Mouse (Mus musculus) kidney, adult 18-20 months (tissue): Measurements from ENCODE around the gene Prkca.
"Not testable (repeated sequence)": the region's sequence is repeated elsewhere in the genome, so short reads cannot be mapped to it uniquely, and the experiment has no call there.

Source experiments
- DNase-seq: peaks from one replicate; pipeline ENCODE4 v3.0.0; 2021

Prkca gene

DNA sequence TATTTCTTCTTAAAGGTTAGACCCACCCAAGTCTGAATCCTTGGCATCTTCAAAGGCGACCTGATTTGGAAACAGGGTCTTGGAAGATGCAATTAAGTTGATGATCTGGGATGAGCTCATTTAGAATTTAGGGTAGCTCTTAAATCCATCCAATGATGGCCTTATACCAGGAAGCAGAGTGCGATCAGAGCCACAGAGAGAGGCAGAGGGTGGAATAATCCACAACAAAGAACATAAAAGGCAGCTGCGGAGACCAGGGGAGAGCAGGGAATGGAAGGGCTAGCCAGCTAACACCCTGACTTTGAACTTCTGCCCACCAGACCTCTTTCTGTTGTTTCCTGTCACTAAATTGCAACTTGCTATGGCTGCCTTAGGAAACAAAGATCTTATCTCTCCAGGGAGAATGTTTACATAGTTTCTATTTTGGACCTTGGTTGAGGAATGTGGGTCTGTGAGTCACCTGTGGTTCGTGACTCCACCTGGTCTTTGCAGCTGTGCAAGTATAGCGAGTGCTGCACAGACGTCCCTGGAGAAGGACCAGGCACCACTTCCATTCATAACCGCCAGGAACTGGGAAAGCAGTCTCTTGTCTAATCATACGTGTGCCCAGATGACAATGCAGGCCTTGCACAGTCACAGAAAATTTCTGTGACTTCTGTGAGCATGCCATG lies 242.3 kb downstream of the Prkca start:
- no peak for DNase-seq

DNA sequence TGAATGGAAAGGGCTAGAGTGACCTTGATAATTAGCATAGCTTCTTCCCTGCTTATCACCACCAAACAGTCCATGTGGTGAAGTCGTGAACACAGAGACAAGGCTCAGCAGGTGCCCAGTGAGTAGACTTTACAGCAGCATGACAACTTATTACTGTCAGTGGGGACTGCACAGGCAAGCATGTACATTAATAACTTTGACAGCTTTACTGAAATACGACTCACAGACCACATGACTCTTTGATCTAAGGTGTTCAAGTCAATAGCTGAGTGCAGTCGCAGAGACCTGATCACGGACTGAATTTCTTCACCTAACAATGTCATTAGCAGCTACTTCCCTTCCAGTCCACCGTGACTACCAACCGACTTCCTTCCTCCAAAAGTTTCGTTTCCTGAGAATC lies 245.4 kb downstream of the Prkca start:
- DNase-seq: no peak

DNA sequence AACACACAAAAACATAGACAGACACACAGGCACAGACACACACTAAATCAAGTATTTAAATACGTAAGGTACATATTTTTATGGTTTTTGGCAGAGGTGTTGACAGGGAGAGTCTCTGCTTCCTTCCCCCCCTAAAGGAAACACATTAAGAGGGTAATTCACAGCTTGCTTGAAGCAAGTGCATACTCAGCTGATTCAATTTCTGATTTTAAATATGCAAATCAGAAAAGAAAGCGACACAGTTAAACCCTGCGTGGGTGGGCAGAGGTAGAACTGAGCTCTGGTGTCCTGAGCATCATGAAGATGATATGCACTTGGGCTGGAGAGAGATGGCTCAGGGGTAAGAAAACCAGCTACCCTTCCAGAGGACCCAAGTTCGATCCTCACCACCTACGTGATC lies 248.9 kb downstream of the Prkca start:
- no peak for DNase-seq

DNA sequence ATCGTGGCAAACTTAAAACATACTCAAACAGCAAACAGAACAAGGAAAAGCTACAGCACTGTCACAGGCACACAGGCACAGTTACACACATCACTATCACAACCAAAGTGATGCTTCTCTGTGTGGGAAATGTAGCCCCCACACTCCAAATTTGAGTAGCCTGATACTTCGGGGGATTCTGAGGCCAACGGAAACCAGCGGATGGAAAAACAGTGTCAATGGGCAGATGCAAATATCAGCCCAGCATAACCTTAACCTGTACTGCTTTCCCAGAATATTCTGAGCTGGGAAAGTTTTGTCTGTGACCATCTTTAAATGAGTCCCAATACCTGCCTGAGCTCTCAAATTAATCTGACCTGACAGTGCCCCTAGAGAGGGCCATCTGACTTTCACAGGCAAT lies 250.5 kb downstream of the Prkca start:
- no peak for DNase-seq

DNA sequence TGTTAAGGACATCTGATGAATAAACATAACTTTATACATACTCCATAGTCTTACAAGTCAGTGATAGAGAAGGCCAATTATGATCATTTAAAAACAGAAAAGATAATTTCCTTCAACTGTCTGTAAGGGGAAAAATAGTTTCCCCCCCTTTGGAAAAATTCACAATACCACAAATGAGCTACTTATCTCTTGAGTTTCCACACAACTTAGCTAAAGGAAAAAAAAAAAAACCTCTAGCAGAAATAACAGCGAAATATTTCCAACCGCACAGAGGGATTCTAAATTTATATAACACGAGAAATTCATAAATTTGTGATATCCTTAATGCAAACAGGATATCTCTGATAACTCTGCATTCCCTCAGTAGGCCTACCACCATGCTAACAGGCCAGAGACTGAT lies 252.5 kb downstream of the Prkca start:
- no peak for DNase-seq

DNA sequence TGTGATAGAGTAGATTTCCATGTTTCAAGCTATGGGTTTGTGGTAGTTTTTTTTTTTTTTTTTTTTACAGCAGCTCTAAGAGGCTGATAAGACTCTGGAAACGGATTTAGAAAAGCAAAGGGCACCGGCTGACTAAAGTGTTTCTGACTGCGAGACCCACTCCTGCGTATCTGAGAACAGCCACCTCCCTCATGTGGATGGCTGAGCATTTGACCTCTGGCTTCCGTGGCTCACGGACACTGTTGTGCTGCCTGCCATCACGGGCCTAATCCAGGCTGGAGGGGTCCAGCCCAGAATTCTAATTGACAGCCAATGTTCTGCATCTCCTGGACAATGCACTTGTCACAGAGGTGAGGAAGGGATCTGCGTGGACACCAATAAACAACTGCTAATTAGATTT lies 253.0 kb downstream of the Prkca start:
- DNase-seq: no peak

DNA sequence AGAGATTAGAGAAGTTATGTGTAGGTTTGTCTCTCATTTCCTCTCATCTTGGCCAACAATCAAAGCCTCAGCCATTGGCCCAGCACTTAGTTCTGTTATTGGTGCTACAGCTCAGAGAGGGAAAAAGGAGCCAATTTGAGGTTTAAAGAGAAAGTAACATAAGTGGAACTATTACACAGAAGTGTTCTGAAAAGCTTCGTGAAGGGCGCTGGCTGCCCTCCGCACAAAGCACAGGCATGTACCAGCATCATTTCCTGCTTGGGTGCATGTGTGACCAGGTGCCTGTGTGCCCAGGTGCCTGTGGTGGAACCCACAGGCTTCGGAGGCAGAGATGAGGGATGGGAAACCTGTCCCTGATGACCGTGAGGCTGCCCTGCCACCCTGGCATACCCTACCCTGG lies 255.7 kb downstream of the Prkca start:
- no peak for DNase-seq

DNA sequence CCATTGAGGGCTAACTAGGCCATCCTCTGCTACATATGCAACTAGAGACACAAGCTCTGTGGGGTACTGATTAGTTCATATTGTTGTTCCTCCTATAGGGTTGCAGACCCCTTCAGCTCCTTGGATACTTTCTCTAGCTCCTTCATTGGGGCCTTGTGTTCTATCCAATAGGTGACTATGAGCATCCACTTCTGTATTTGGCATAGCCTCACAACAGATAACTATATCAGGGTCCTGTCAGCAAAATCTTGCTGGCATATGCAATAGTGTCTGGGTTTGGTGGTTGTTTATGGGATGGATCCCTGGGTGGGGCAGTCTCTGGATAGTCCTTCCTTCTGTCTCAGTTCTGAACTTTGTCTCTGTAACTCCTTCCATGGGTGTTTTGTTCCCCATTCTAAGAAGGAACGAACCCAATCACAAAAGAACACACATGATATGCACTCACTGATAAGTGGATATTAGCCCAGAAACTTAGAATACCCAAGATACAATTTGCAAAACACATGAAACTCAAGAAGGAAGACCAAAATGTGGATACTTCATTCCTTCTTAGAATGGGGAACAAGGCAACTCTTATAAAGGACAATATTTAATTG lies 256.5 kb downstream of the Prkca start:
- DNase-seq: not testable (repeated sequence)

DNA sequence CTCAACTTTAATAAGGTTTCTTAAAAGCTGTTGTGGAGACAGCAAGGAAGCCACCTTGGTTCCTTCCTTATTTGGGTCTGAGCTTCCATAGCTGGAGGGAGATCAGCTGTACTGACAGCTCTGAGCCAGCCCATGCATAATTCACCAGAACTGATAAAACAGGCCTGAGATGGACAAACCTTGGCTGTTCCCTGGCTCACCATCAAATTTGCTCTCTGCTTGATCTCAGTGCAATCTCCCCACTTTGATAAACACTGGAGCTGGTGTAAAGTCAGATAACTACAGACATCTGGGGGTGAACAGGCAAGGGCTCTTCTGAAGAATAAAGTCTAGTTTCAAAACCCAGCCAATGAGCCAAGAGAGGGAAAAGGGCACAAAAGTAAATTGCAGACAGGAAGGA lies 261.1 kb downstream of the Prkca start:
- no peak for DNase-seq

DNA sequence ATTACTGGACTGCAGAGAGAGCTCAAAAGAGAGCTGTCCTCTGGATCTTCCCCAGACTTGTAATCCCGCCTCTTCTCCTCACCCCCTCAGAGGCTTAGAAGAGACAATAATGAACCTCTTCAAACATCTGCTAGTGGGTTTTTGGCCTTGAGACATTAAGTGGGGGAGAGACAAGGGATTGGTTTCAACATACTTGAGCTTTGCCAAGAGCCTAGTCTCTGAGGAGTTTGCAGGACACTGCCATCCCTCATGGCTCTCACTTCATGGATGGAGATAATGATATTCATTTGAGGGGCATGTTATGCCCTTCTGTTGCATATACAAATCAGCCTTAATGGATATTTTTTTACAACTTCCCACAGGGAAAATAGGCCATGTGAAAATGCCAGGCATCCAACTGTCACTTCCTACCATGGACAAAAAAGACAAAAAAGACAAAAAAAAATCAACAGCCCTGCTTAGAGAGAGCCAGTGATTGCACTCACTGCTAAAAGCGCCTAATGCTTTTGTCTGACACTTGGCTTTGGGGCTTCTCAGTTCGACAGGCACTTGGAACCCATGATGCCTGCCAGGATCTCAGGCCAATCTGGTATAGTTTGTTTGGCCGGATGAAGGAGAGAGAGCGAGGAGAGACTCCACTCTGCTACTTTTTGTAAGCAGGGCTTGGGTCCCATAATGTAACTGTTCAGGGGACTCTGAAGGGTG lies 263.6 kb downstream of the Prkca start:
- no peak for DNase-seq

DNA sequence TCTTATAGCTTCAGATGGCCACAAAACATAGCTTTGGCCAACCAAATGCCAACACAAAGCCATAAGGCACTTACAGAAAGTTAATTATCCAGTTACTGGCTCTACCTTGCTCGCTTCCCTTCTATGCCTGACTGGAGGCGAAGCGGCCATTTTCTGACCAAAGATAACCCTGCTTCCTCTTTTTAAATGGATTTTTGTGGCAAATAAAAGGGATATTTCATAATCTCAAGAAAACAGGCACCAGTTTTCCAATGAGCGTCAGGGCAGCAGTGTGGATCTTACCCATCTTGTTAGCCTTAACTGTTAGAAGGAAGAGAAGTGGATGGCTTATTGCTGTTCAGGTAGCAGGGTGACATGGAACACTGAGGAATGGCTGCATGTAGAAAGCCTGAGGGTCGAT lies 264.3 kb downstream of the Prkca start:
- no peak for DNase-seq

DNA sequence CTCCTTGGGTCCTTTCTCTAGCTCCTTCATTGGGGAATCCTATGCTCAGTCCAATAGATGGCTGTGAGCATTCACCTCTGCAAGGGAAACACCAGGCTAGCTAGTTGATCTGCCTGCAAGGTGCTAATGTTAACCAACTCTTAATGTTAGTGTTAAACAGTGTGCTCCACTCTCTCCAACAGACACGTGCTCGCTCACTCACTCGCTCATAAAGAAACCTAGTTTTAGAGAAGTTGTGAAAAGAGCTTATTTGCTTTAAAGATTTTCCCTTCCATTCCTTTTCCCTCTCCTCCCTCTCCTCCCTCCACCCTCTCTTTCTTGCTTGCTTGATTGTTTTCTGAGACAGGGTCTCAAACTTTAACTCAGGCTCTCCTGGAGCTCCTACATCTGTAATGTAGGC lies 266.2 kb downstream of the Prkca start:
- no peak for DNase-seq

DNA sequence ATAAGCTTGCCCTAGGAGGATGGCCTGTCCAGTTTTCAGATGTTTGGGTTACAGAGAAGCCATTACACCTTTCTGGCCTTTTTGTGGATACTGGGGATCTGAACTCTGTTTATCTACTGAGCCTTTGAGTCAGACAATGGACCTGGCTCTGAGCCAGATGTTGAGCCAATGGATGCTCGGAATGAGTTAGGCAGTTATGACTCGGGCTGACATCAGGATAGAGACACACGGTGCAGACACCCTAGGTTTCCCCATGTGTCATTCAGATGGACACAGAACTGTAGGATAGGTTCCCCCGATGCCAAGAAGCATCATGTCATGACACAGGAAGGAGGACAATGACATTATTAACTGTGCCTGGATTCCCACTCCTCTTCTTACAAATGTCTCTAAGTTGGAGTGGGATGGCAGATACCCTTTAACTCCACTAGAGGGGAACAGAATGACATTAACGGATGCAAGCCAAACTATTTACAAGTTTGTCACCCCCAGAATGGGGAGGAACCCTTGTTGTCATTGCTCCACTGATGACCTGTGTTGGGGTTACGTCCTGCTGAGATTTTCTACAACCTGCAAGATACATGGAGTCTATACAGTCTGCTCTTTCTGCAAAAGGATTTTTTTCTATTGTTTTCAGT lies 271.0 kb downstream of the Prkca start:
- no peak for DNase-seq

DNA sequence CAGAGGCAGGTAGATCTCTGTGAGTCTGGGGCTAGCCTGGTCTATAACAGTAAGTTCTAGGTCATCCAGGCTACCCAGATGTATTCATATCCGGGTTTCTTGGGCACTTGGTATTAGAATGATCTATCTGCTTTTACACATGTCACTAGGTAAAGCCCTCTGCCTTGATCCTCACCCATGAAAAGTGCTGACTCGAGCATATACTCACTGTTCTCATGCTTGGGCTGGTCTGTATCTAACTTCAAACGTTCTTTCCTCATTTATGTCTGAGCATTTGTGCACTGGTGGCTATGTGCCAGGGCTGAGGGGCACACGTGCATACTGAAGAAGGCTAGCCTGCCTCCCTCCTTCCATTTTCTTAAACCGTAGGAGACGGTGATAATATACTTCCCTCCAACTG lies 272.5 kb downstream of the Prkca start:
- no peak for DNase-seq

DNA sequence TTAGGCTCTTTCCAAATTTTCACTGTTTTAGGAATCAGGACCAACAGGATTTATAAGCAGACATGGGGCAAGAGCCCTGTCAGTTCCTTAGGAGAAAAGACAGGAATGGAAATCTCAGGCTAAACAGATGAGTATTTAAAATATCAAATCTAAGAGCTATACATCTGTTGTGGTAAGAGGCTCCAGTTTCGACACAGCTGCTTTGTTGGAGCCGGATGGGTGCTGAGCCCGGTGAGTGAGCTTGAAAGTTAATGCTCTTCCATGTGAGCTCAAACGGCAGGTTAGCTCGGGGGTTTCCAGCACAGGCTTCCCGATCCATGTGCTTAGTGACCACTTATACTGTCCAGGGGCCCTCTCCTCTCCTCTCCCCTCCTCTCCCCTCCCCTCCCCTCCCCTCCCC lies 273.7 kb downstream of the Prkca start:
- no peak for DNase-seq

DNA sequence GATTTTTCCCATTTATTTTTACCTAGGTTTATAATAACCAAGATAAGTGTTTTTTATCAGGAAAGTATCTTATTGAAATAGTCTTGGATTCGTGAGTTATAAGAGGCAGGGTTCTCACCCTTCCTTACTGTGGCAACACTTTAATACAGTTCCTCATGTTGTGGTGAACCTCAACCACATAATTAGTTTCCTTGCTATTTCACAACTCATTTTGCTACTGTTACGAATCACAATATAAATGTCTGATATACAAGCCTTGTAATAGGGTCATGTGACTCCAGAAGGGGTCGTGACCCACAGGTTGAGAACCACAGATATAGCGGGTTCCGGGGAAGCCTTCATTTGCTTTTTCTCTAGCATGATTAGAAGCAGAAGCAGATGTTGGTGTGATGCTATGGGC lies 275.3 kb downstream of the Prkca start:
- no peak for DNase-seq

DNA sequence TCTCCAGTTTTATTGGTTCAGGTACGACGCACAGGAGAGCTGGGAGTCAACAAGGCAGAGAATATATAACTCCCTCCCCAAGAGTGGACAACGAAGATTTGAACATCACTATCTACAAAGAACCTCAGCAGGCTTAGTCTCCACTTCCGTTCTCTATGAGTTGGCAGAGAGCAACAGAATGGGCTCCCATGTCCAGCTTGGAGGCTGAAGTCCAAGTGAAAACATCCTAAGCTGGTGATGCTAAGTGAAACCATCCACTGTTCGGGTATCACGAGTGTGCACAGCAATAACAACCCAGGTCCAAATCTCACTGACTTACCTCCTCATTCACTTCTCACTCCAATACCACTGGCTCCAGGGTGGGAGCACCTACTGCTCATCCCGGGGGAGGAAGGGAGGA lies 276.6 kb downstream of the Prkca start:
- no peak for DNase-seq

DNA sequence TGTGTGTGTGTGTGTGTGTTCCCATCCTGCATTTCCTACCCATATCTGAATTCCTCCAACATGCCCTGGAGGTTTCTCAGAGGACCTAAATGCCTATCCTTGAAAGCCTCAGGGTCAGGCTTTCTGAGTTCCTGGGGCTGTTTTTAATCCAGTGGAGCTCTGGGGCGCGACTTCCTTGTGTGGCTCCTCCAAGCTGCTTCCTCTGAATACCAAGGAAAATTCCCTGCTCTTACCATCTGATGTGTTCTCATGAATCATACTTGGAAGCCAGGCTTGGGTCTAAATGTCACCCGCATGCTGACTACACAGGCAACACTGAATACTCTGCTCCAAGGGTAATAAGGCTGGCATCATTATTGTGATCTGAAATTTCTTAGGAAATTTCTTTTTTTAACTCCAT lies 279.3 kb downstream of the Prkca start:
- no peak for DNase-seq

DNA sequence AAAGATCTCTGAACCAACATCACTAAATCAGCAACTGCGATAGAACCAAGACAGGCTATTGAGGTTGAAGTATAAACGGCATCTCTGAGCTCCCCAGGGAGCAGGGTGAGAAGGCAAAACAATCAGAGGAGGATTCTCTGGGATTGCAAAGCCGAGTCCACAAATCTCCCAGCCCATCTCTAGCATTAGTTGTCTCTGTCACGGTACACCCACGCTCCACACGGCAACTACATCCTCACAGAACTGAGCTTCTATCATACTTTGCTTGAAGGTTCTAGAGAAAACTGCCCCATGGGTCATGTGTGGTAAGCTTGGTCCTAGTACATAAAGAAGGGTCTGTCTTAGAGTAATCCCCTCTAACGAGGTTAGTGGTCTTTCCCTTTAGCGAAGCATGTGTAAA lies 280.6 kb downstream of the Prkca start:
- no peak for DNase-seq

DNA sequence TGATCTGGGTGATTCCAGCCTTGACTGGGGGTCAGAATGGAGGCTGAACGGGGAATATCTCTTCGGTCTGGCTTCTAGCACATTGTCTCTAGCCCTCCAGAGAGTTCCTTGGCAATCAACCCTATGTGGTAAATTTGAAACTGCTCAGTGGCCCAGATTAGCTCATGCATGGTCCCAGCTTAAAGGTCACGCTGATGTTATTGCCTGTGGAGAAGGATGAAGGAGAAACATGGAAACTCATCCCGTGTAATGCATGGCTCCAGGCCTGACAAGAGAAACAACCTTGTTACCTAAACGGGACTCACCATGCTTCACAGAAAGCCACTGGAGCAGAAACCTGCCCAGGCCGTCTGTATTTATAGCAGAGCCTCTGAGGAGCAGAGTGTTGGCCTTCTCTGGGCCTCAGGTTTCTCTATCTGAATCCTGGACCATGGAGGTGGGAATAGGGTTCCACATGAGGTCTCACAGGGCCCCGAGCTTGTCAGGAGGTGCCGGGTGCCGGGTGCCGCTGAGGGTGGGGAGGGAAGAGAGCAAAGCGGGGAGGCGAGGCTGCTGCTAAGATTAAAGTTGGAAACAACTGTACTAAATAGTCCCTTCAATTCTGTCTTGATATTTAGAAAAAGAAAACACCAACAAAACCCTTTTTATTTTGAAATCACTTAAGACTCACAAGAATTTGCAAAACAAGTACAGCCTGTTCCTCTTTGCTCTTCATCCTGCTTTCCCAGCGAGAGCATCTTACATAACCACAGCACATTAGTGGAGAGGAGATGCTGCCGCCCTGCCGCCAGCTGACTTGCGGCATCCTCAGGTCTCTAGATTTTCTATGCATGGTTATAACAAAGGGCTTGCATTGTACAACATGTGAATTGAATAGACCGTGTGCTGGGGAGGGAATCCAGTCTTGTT lies 281.9 kb downstream of the Prkca start:
- DNase-seq: peak; percentile 6

DNA sequence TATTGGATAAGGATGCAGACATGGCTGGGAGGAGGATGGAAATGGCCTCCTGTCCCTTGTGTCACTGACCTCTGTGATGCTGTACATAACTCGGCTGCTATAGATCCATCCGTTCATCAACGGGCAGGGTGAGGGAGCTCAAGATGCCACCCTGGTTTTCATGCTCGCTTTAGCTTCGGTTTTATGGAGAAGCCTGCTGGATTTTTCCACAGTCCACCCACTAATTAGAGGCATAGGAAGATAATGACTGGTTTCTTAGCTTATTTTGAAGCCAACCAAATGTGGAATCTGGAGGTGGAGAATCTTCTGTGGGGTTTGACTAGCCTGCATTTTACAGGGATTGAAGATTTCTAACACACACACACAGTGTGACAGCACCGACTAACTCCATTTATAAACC lies 286.6 kb downstream of the Prkca start:
- DNase-seq: no peak

DNA sequence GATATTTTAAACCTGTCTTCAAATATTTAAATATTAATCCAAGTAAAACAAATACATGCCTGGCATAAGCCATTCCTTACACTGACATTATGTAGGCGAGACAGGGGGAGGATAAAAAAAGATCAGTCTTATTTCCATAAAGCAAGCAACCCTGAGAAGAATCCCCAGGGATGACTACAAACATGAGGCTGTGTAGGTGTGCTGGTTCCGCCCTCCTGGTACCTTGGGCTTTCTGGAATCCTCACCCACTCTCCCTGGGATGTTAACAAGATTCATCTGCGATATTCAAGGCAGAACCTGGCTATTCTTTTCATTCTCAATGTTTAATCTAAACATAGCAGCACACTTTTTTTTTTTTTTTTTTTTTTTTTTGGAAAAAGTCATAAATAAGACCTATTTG lies 289.1 kb downstream of the Prkca start:
- no peak for DNase-seq

DNA sequence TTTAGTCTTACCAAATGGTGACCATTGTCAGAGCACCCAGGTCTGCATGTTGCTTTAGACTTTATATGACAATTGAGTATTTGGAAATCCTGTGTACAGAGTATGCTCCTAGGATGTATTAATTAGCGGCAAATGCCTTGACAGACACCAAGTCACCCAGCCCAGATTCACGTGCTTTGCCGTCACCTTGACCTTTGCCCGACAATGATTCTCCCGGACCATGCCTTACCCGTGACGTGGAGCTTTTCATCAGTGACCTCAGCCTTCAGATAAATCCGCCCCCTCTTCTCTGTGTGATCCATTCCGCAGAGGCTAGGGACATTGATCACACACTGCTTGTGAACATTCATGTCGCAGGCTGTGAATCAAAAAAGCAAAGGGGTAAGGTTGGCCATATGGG lies 290.0 kb downstream of the Prkca start:
- DNase-seq: no peak
